Mouse (Mus musculus) ES-E14 (cell line): ENCODE results near the gene Neto2.

Experiments used
- CHD2 ChIP-seq: IDR thresholded peaks from 2 replicates; pipeline ENCODE4 v1.6.1; 2014; ENCODE audit warnings: mild to moderate bottlenecking, low read depth, low read length, inconsistent platforms
- HCFC1 ChIP-seq: IDR thresholded peaks from 2 replicates; pipeline ENCODE4 v1.6.1; 2012; ENCODE audit warnings: low read length, inconsistent platforms, borderline replicate concordance; ENCODE audit not compliant: insufficient read depth
- ZC3H11A ChIP-seq: IDR thresholded peaks from 2 replicates; pipeline ENCODE4 v1.6.1; 2012; ENCODE audit warnings: low read depth, mild to moderate bottlenecking, inconsistent platforms, low read length, borderline replicate concordance

- TF ChIP-seq CHD2, result no peak
- no peak for TF ChIP-seq HCFC1
- TF ChIP-seq ZC3H11A, result no peak
These were observed at the start of gene Neto2 for GRCm38 (mm10) chr8:85700751-85701351.
